Mouse (Mus musculus): ENCODE results near the gene Tsr1.
A peak's percentile ranks its signal among the peaks of the same experiment; 100 is the strongest.

GRCm38 (mm10) chr11:74925577-74926387 lies 27.9 kb downstream of the Tsr1 start, which contains the start of the genes Smg6 and Srr:
- TF ChIP-seq CTCF (IDR thresholded peaks at IDR 0.05; ENCODE audit: control insufficient read depth, insufficient read depth, insufficient replicate concordance, low read depth, low read length) = peak; percentile 15; the same call in 1 of the 2 replicates
- peak; percentile 89 for TF ChIP-seq POLR2A (IDR thresholded peaks at IDR 0.05; ENCODE audit: control insufficient read depth, low read depth, low read length)

All from testis, adult 2 months (tissue).